Mouse (Mus musculus): ENCODE data around the gene Clca1. TPM values are rescaled to one million over a fixed set of nuclear protein-coding genes. Genes with fewer than 3 reads are reported as not detected.
A peak's percentile ranks its signal among the peaks of the same experiment; 100 is the strongest.

Gene Clca1
- total RNA-seq (2012; rRNA removed) (0.04 TPM in 2 replicates), total RNA-seq (2014; rRNA removed) (0.05 and 0.30 TPM in 2 replicates), polyA plus RNA-seq (2012; ENCODE audit: insufficient read length, low read depth) (1.1 and 1.3 TPM in 2 replicates)

- Histone ChIP-seq H3K79me2 (replicated peaks; ENCODE audit: control insufficient read depth, extremely low read depth, insufficient read depth, poor library complexity, severe bottlenecking) (no peaks in the 10 kb centered on the region), H3K4me2 (ENCODE audit: insufficient read depth, low read depth, poor library complexity, severe bottlenecking) (no peak within 1 kb of the TSS), H3K9me3 (replicated peaks; ENCODE audit: low read length) (no peaks in the 10 kb centered on the region), H3K9ac (ENCODE audit: insufficient read depth, low read depth) (no peak within 1 kb of the TSS), H3K27ac (ENCODE audit: insufficient read depth, low read depth) (no peak within 1 kb of the TSS), H3K4me3 (replicated peaks in 1 of 3; ENCODE audit: low read depth in 2 of 3, low read length in 2 of 3, poor library complexity in 1 of 3) (no peak within 1 kb of the TSS), H3K4me1 (ENCODE audit: control insufficient read depth in 1 of 2, insufficient read depth in 2 of 2) (peaks cover 0 to 15% of the 10 kb centered on the region in 2 experiments; a peak in 2 of 4 replicates), H3K36me3 (replicated peaks in 1 of 2; ENCODE audit: control insufficient read depth in 1 of 2, insufficient read depth in 1 of 2, low read length in 1 of 2) (no peaks in the 10 kb centered on the region), H3K27me3 (replicated peaks) (no peaks in the 10 kb centered on the region)
- no peak for TF ChIP-seq ETS1 (conservative IDR thresholded peaks at IDR 0.05; ENCODE audit: low read depth, low read length)
- TF ChIP-seq RAD21 (IDR thresholded peaks at IDR 0.05; ENCODE audit: low read depth, low read length), result no peak
- TF ChIP-seq SMC3 (IDR thresholded peaks at IDR 0.05; ENCODE audit: low read depth, low read length), result no peak
- TF ChIP-seq JUND (conservative IDR thresholded peaks at IDR 0.05; ENCODE audit: low read depth, low read length), result no peak
- TF ChIP-seq EP300 (IDR thresholded peaks at IDR 0.05; ENCODE audit: low read length), result no peak
- TF ChIP-seq UBTF (IDR thresholded peaks at IDR 0.05; ENCODE audit: low read depth, low read length), result no peak
- TF ChIP-seq GABPA (IDR thresholded peaks at IDR 0.05; ENCODE audit: insufficient replicate concordance, low read depth, low read length), result no peak
- TF ChIP-seq MAFK (IDR thresholded peaks at IDR 0.05; ENCODE audit: insufficient replicate concordance, low read length), result no peak
- no peak for TF ChIP-seq POLR2A (IDR thresholded peaks at IDR 0.05; ENCODE audit: low read depth, low read length)
- TF ChIP-seq MXI1 (IDR thresholded peaks at IDR 0.05; ENCODE audit: low read depth, low read length), result no peak
- TF ChIP-seq E2F4 (IDR thresholded peaks at IDR 0.05; ENCODE audit: insufficient replicate concordance, low read depth, low read length), result no peak
- in situ Hi-C loops (cut with MboI; ENCODE audit: low pct_ligation_motif_present, low pct_unique_long_range_greater_than_20kb, low sequenced_read_pairs) (no loop called here), dilution Hi-C loops (cut with MboI; ENCODE audit: extremely low pct_ligation_motif_present, extremely low pct_unique_long_range_greater_than_20kb, low sequenced_read_pairs) (no loop called here)
- no peak for DNase-seq (ENCODE audit: extremely low read depth)
Observed at GRCm38 (mm10) chr3:145032676-145033075, at the start of gene Clca1. Clca1 (minus strand) TSS chr3:145032776.

- no peak for DNase-seq (ENCODE audit: extremely low read depth)
- Histone ChIP-seq H3K4me1 (ENCODE audit: control insufficient read depth in 1 of 2, insufficient read depth in 2 of 2) (peaks cover 1 to 2% of the 10 kb centered on the region in 2 experiments; a peak in 2 of 4 replicates), H3K4me2 (ENCODE audit: insufficient read depth, low read depth, poor library complexity, severe bottlenecking) (no peak overlapping the region), H3K27ac (ENCODE audit: insufficient read depth, low read depth) (no peak overlapping the region), H3K9me3 (replicated peaks; ENCODE audit: low read length) (peaks cover 3% of the 10 kb centered on the region), H3K9ac (ENCODE audit: insufficient read depth, low read depth) (no peak overlapping the region), H3K79me2 (replicated peaks; ENCODE audit: control insufficient read depth, extremely low read depth, insufficient read depth, poor library complexity, severe bottlenecking) (no peaks in the 10 kb centered on the region), H3K36me3 (replicated peaks in 1 of 2; ENCODE audit: control insufficient read depth in 1 of 2, insufficient read depth in 1 of 2, low read length in 1 of 2) (no peaks in the 10 kb centered on the region), H3K4me3 (replicated peaks in 1 of 3; ENCODE audit: low read depth in 2 of 3, low read length in 2 of 3, poor library complexity in 1 of 3) (no peak overlapping the region), H3K27me3 (replicated peaks) (no peaks in the 10 kb centered on the region)
- dilution Hi-C loops (cut with MboI; ENCODE audit: extremely low pct_ligation_motif_present, extremely low pct_unique_long_range_greater_than_20kb, low sequenced_read_pairs), result no loop called here
- in situ Hi-C loops (cut with MboI; ENCODE audit: low pct_ligation_motif_present, low pct_unique_long_range_greater_than_20kb, low sequenced_read_pairs), result no loop called here
- TF ChIP-seq TBP (conservative IDR thresholded peaks at IDR 0.05; ENCODE audit: low read depth, low read length), result no peak
- TF ChIP-seq MAFK (IDR thresholded peaks at IDR 0.05; ENCODE audit: insufficient replicate concordance, low read length), result peak; percentile 99
Observed at GRCm38 (mm10) chr3:145080904-145081303, 48.3 kb upstream of the Clca1 start.

- Histone ChIP-seq H3K36me3 (replicated peaks in 1 of 2; ENCODE audit: control insufficient read depth in 1 of 2, insufficient read depth in 1 of 2, low read length in 1 of 2) (no peaks in the 10 kb centered on the region), H3K27me3 (replicated peaks) (no peaks in the 10 kb centered on the region), H3K9me3 (replicated peaks; ENCODE audit: low read length) (no peaks in the 10 kb centered on the region), H3K9ac (ENCODE audit: insufficient read depth, low read depth) (no peak overlapping the region), H3K4me2 (ENCODE audit: insufficient read depth, low read depth, poor library complexity, severe bottlenecking) (no peak overlapping the region), H3K79me2 (replicated peaks; ENCODE audit: control insufficient read depth, extremely low read depth, insufficient read depth, poor library complexity, severe bottlenecking) (no peaks in the 10 kb centered on the region), H3K4me3 (replicated peaks in 1 of 3; ENCODE audit: low read depth in 2 of 3, low read length in 2 of 3, poor library complexity in 1 of 3) (no peak overlapping the region), H3K27ac (ENCODE audit: insufficient read depth, low read depth) (no peak overlapping the region), H3K4me1 (ENCODE audit: control insufficient read depth in 1 of 2, insufficient read depth in 2 of 2) (peaks cover 0 to 7% of the 10 kb centered on the region in 2 experiments; a peak in 1 of 4 replicates)
- dilution Hi-C loops (cut with MboI; ENCODE audit: extremely low pct_ligation_motif_present, extremely low pct_unique_long_range_greater_than_20kb, low sequenced_read_pairs) (no loop called here), in situ Hi-C loops (cut with MboI; ENCODE audit: low pct_ligation_motif_present, low pct_unique_long_range_greater_than_20kb, low sequenced_read_pairs) (no loop called here)
- TF ChIP-seq ZKSCAN1 (IDR thresholded peaks at IDR 0.05; ENCODE audit: borderline replicate concordance, low read depth, low read length) (no peak), KAT2A (IDR thresholded peaks at IDR 0.05; ENCODE audit: insufficient replicate concordance, low read length) (no peak), TCF12 (IDR thresholded peaks at IDR 0.05; ENCODE audit: low read depth, low read length) (no peak), MXI1 (IDR thresholded peaks at IDR 0.05; ENCODE audit: low read depth, low read length) (no peak), ELF1 (IDR thresholded peaks at IDR 0.05; ENCODE audit: low read depth, low read length) (no peak), HCFC1 (IDR thresholded peaks at IDR 0.05; ENCODE audit: low read depth, low read length) (no peak), BHLHE40 (IDR thresholded peaks at IDR 0.05; ENCODE audit: low read depth, low read length) (no peak), ZNF384 (IDR thresholded peaks at IDR 0.05; ENCODE audit: low read depth, low read length) (no peak), RAD21 (IDR thresholded peaks at IDR 0.05; ENCODE audit: low read depth, low read length) (no peak)
- no peak for DNase-seq (ENCODE audit: extremely low read depth)
Observed at GRCm38 (mm10) chr3:145078405-145078804, 45.8 kb upstream of the Clca1 start.
